Mouse (Mus musculus) brain, embryonic 14.5 days (tissue): ENCODE results near the gene Fndc3a.

Source experiments
- CTCF ChIP-seq: fragments of 200-500 bp; IDR thresholded peaks from 2 replicates; pipeline ENCODE4 v1.5.1; 2012; ENCODE audit warnings: inconsistent platforms, mild to moderate bottlenecking, moderate library complexity, borderline replicate concordance; ENCODE audit not compliant: insufficient read depth, insufficient read length; ENCODE audit errors: extremely low read depth
- POLR2A ChIP-seq: fragments of 200-500 bp; IDR thresholded peaks from 2 replicates; pipeline ENCODE4 v1.6.1; 2012; ENCODE audit warnings: mild to moderate bottlenecking, inconsistent platforms, borderline replicate concordance; ENCODE audit not compliant: poor library complexity, insufficient read depth, insufficient read length, severe bottlenecking; ENCODE audit errors: extremely low read depth

GRCm38 (mm10) chr14:72645512-72645911 is 64.3 kb downstream of the Fndc3a start:
- no peak for TF ChIP-seq POLR2A
- no peak for TF ChIP-seq CTCF
